Mouse (Mus musculus): ENCODE measurements around the gene Ehd4.

- TF ChIP-seq CTCF (IDR thresholded peaks at IDR 0.05; ENCODE audit: low read depth, low read length) (no peak), POLR2A (IDR thresholded peaks at IDR 0.05; ENCODE audit: borderline replicate concordance, low read depth, low read length) (no peak)
Measured at GRCm38 (mm10) chr2:120064639-120065038, 89.8 kb downstream of the Ehd4 start.

All from bone marrow macrophage, adult 2 months (primary cell).